Mouse (Mus musculus): ENCODE results near the gene Ndufs3. TPM values are rescaled to one million over a fixed set of nuclear protein-coding genes. Genes with fewer than 3 reads are reported as not detected.
A peak's percentile ranks its signal among the peaks of the same experiment; 100 is the strongest.
"Not testable (repeated sequence)": the region's sequence is repeated elsewhere in the genome, so short reads cannot be mapped to it uniquely, and the experiment has no call there.

Gene Ndufs3
- polyA plus RNA-seq, 1 experiment from 2014 or later: 212 TPM

DNA sequence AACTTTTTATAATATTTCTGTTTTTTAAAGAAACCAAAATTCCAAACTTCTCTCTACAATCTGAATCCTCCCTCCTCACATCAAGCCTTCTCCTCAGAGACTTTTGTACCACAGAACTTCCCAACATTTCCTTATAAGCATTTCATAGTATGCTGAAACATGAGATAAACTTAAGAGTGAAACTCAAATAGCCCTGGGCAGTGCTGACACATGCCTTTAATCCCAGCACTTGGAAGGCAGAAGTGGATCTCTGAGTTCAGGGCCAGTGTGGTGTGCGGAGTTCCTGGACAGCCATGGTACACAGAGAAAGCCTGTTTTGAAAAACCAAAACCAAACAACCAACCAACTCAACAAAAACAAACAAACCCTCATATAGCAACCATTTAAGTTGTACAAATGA, 16.6 kb upstream of the Ndufs3 start:
- H3K27me3 ChIP-seq: no peaks in the 10 kb centered on the region
- no peak overlapping the region for H3K27ac ChIP-seq
- no peak overlapping the region for H3K9ac ChIP-seq
- ATAC-seq (ENCODE audit: low FRiP score): no peak
- no peak overlapping the region for H3K4me3 ChIP-seq
- H3K4me1 ChIP-seq (replicated peaks): peaks cover 21% of the 10 kb centered on the region
- H3K36me3 ChIP-seq: no peaks in the 10 kb centered on the region
- 100% methylated on average over 1 of the region's 1 CpGs for WGBS
- no peak overlapping the region for H3K4me2 ChIP-seq
- no peaks in the 10 kb centered on the region for H3K9me3 ChIP-seq

DNA sequence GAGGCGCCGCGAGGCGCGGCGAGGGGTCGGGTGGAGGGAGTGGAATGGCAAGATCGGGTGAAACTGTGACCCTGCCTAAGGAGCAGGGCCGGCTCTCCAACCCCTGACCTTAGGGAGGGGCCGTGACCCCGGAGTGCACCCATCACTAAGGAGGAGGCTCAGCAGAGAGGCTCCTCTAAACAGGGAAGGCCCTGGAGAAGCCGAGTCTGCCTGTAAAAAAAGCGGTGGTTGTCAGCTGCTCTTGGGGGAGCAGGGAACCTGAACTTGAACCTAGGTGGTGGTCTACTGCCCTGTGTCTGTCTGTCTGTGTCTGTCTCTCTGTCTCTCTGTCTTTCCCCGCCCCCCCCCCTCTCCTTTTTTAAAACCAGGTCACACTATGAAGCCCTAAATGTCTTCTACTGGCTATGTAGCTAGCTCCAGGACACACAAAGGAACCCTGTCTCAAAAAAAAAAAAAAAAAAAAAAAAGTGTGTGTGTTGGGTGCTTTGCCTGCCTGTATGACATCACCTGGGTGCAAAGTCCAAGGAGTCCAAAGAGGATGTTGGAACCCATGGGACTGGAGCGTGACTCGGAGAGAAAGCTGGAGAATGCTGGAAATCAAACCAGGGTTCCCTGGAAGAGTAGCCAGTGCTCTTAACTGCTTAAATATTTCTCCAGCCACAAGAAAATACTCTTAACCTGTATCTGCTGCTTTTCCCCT, 13.5 kb upstream of the Ndufs3 start:
- Histone ChIP-seq H3K9ac (peak overlapping the region; percentile 95), H3K27ac (peak overlapping the region; percentile 91), H3K36me3 (peaks cover 8% of the 10 kb centered on the region), H3K9me3 (no peaks in the 10 kb centered on the region), H3K27me3 (no peaks in the 10 kb centered on the region), H3K4me1 (replicated peaks) (peaks cover 41% of the 10 kb centered on the region), H3K4me2 (peak overlapping the region; percentile 73), H3K4me3 (peak overlapping the region; percentile 66)
- peak; percentile 79 for ATAC-seq (ENCODE audit: low FRiP score)
- WGBS: 11% methylated on average over 15 of the region's 16 CpGs

DNA sequence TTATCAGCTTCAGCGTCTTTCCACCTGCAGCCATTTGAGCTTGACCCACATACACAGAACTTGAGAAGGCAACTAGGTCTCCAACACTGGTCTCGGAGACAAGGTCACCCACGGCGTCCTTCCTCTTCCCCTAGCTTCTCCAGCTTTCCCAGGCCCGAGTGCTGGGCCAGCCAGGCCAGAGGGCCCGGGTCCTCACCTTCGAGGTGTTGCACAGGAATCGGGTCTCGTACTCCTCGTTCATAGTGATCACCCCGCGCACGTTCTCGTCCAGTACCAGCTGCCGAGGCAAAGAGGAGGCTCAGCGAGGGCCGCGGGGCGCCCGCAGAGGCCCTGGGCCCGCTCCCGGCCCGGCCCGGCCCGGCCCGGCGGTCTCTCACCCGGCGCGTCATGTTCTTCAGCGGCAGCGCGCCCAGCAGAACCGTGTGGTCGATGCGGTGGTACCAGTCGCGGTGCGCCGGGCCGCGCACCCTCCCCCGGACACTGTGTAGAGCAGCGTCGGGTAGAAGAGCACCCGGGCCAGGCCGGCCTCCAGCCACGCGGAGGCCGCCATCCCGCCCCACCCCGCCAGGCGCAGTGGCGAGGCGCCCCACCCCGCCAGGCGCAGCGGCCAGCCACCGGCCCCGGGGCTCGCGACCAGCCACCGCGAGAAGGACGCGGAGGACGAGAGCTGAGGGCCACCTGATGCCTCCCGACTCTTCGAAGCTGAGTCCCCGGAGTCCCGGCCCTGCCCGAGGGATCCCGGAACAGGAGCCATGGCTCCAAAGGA, 12.8 kb upstream of the Ndufs3 start:
- no peaks in the 10 kb centered on the region for H3K9me3 ChIP-seq
- H3K9ac ChIP-seq: peak overlapping the region; percentile 95
- ATAC-seq (ENCODE audit: low FRiP score): peak; percentile 85
- H3K4me1 ChIP-seq (replicated peaks): peaks cover 41% of the 10 kb centered on the region
- no peaks in the 10 kb centered on the region for H3K27me3 ChIP-seq
- peak overlapping the region; percentile 73 for H3K4me2 ChIP-seq
- peak overlapping the region; percentile 66 for H3K4me3 ChIP-seq
- WGBS: under 1% methylated on average over 72 of the region's 73 CpGs
- H3K27ac ChIP-seq: peak overlapping the region; percentile 91
- peaks cover 13% of the 10 kb centered on the region for H3K36me3 ChIP-seq

DNA sequence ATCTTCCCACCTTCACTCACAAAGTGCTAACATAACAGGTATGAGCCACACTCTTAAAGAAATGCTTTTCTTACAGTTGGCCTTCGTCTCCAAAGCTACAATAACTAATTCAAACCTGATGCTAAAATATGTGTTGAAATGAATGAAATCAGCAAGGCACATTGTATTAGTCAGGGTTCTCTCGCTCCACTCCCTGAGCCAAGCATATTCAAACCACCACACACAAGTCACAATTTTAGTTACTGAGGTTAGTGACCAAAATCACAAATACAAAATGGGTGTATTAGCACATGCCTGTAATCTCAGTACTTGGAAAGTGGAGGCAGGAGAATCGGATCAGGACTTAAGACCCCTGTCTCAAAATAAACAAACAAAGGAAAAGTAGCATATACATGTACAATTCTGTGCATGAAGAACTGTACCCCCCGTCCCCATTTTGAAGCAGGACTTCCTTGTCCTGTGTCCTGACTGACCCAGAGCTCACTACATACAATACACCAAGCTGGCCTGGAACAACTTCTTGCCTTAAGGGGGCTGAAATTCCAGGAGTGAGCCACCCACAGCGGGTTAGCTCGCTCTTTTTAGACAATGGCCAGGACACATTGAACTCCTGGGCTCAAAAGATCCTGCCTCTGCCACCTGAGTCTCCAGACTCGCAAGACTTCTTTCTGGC, 12.1 kb upstream of the Ndufs3 start:
- H3K27me3 ChIP-seq: no peaks in the 10 kb centered on the region
- WGBS: 28% methylated on average over 7 of the region's 7 CpGs
- H3K4me1 ChIP-seq (replicated peaks): peaks cover 41% of the 10 kb centered on the region
- peak overlapping the region; percentile 66 for H3K4me3 ChIP-seq
- peak overlapping the region; percentile 91 for H3K27ac ChIP-seq
- peak overlapping the region; percentile 95 for H3K9ac ChIP-seq
- peak overlapping the region; percentile 73 for H3K4me2 ChIP-seq
- H3K9me3 ChIP-seq: no peaks in the 10 kb centered on the region
- ATAC-seq (ENCODE audit: low FRiP score): peak; percentile 22; the same call in 1 of the 2 replicates
- H3K36me3 ChIP-seq: peaks cover 18% of the 10 kb centered on the region

DNA sequence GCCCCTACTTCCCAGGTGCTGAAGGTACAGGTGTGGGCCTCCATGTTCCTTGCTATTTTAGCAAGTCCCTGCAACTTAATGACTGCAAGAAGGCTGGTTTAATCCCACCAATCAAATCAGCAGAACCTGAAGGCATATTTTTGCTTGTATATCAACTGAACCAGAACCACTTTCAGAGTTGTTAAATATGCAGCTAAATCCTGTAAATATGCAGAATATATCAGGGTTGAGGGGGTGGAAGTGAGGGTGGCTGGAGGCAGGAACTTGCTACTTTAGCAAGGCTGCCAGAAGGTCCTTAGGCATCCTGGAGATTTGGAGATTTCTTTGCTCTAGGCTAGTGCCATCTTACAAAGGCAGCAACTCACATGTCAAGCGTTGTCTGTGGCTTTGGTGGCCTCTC, 10.9 kb upstream of the Ndufs3 start:
- H3K4me2 ChIP-seq: peak overlapping the region; percentile 73
- H3K36me3 ChIP-seq: peaks cover 30% of the 10 kb centered on the region
- WGBS: 59% methylated on average over 1 of the region's 1 CpGs
- H3K9me3 ChIP-seq: no peaks in the 10 kb centered on the region
- peak overlapping the region; percentile 44 for H3K9ac ChIP-seq
- peaks cover 41% of the 10 kb centered on the region for H3K4me1 ChIP-seq (replicated peaks)
- ATAC-seq (ENCODE audit: low FRiP score): no peak
- H3K27ac ChIP-seq: no peak overlapping the region
- no peak overlapping the region for H3K4me3 ChIP-seq
- H3K27me3 ChIP-seq: no peaks in the 10 kb centered on the region

DNA sequence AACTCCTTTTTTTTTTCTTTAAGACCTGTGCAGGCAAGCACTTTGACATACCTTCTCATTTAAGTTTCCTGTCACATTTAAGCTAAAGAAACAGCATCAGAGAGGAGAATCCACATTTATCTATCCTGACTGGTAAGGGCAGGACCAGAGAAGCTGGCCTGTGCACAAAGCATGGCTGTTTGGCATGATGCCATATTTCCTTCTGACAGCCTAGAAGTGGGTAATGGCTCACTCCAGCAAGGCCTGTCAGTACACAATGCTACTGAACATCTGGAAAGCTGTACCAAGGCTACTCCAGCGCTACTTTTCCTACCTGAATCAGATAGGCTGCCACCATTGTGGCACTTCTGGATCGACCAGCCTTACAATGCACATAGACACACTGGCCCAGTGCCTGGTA, 9.0 kb upstream of the Ndufs3 start:
- Histone ChIP-seq H3K4me1 (replicated peaks) (peaks cover 41% of the 10 kb centered on the region), H3K27me3 (no peaks in the 10 kb centered on the region), H3K36me3 (peaks cover 49% of the 10 kb centered on the region), H3K9me3 (no peaks in the 10 kb centered on the region), H3K9ac (no peak overlapping the region), H3K27ac (0 out of 2 replicates have a peak overlapping the region, but pooled peaks have one; percentile 1), H3K4me3 (no peak overlapping the region), H3K4me2 (no peak overlapping the region)
- 93% methylated on average over 2 of the region's 2 CpGs for WGBS
- ATAC-seq (ENCODE audit: low FRiP score): no peak

DNA sequence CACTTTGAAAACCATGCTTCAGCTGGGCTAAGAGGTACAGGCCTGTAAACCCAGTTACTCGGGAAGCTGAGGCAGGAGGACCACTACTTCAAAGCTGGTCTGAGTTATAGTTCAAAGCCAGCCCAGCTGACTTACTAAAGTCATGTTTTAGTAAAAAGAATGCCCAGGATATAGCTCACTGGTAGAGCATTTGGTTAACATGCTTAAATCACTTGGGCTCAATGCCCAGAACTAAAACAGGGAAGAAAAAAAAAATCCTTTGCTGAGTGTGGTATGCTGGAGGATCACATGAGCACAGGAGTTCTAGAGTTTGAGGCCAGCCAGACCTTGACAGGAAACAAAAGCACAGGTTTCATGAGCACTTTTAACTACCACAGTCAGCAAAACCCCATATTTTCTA, 7.0 kb upstream of the Ndufs3 start:
- no peak overlapping the region for H3K27ac ChIP-seq
- no peaks in the 10 kb centered on the region for H3K9me3 ChIP-seq
- H3K36me3 ChIP-seq: peaks cover 61% of the 10 kb centered on the region
- peaks cover 38% of the 10 kb centered on the region for H3K4me1 ChIP-seq (replicated peaks)
- WGBS: 94% methylated on average over 1 of the region's 1 CpGs
- no peak overlapping the region for H3K9ac ChIP-seq
- no peak overlapping the region for H3K4me3 ChIP-seq
- H3K27me3 ChIP-seq: no peaks in the 10 kb centered on the region
- no peak for ATAC-seq (ENCODE audit: low FRiP score)
- no peak overlapping the region for H3K4me2 ChIP-seq

DNA sequence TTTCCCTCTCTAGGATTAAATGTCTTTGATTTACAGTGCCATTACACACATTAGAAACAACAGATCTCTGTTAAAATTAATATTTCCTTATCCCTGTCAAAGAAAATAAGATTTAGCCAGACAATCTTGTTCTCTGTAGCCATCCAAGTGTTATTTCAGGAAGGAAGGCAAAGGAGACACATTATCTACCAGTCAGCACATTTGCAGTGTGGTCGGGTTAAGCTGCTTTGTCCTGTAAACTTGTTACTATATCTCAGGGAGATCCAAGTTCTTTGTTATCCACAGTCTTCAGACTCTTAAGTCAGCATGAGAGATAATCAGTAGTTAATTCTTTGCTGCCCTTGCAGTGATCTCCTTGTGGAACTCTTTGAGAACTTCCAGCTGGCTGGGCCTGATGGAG, 6.2 kb upstream of the Ndufs3 start:
- Histone ChIP-seq H3K4me2 (no peak overlapping the region), H3K27me3 (no peaks in the 10 kb centered on the region), H3K4me1 (replicated peaks) (peaks cover 38% of the 10 kb centered on the region), H3K36me3 (peaks cover 65% of the 10 kb centered on the region), H3K4me3 (no peak overlapping the region), H3K27ac (no peak overlapping the region), H3K9ac (no peak overlapping the region), H3K9me3 (no peaks in the 10 kb centered on the region)
- no peak for ATAC-seq (ENCODE audit: low FRiP score)
- 89% methylated on average over 1 of the region's 1 CpGs for WGBS

DNA sequence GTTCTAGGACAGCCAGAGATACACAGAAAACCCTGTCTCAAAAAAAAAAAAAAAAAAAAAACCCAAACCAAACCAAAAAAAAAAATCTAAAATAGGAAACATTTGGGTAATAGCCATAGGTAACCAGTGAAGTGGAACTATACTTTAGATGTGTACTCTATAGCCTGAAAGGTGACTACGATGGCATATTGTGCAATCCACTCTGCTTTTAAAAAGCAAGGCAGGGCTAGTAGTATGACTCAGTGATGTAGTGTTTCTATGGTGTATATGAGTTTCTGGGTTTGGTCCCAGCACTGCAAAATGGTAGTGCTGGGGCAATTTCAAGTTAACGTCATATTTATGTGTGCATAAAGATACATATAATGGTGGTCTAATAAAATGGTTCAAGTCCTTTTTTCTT, 2.1 kb upstream of the Ndufs3 start:
- H3K9me3 ChIP-seq: no peaks in the 10 kb centered on the region
- H3K9ac ChIP-seq: no peak overlapping the region
- ATAC-seq (ENCODE audit: low FRiP score): no peak
- WGBS: 95% methylated on average over 2 of the region's 2 CpGs
- peaks cover 57% of the 10 kb centered on the region for H3K36me3 ChIP-seq
- no peak overlapping the region for H3K4me2 ChIP-seq
- no peaks in the 10 kb centered on the region for H3K27me3 ChIP-seq
- no peak overlapping the region for H3K27ac ChIP-seq
- no peak overlapping the region for H3K4me3 ChIP-seq
- peaks cover 40% of the 10 kb centered on the region for H3K4me1 ChIP-seq (replicated peaks)

DNA sequence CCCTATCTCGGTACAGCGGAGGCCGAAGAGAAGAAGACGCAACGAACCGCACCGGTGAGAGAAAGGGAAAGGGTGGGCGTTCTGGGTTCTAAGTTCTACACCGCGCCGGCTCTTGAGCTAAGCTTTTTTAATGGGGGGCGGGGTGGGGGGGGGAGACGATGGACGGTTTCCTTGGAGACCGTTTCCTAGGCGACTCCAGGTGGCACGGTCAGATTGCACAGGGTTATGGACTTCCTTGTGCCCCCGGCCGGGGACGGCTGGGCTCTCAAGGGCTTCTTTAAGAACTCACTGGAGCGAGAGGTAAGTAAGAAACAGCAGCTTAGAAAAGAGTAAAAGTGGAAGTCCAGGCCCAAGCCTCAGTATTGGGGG, 213 bp upstream of the Ndufs3 start:
- H3K4me2 ChIP-seq: peak overlapping the region; percentile 83
- peak; percentile 73 for ATAC-seq (ENCODE audit: low FRiP score)
- H3K27ac ChIP-seq: peak overlapping the region; percentile 97
- 0% methylated on average over 21 of the region's 21 CpGs for WGBS
- H3K4me1 ChIP-seq (replicated peaks): peaks cover 40% of the 10 kb centered on the region
- peak overlapping the region; percentile 90 for H3K4me3 ChIP-seq
- no peaks in the 10 kb centered on the region for H3K9me3 ChIP-seq
- peak overlapping the region; percentile 91 for H3K9ac ChIP-seq
- peaks cover 51% of the 10 kb centered on the region for H3K36me3 ChIP-seq
- H3K27me3 ChIP-seq: no peaks in the 10 kb centered on the region

DNA sequence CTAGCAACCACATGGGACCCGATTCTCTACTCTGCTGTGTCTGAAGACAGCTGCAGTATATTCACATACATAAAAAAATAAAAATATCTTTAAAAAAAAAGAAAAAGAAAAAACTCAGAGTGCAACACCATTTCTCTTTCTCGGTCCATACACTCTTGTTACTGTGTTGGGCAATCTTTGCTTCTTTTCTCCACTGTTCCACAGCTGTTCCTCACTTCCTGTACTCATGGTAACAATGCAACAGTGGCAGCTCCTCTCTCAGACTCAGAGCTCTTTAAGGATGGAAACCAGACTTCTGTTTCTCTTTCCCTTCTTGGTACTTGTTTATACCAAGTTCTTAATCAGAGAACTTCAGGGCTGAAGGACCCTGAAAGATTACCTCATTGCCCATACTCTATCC, 1.2 kb downstream of the Ndufs3 start:
- Histone ChIP-seq H3K9ac (peak overlapping the region; percentile 91), H3K4me3 (peak overlapping the region; percentile 90), H3K27ac (peak overlapping the region; percentile 97; the same call in 1 of the 2 replicates), H3K36me3 (peaks cover 44% of the 10 kb centered on the region), H3K4me2 (peak overlapping the region; percentile 83), H3K27me3 (no peaks in the 10 kb centered on the region), H3K9me3 (no peaks in the 10 kb centered on the region), H3K4me1 (replicated peaks) (peaks cover 40% of the 10 kb centered on the region)
- 81% methylated on average over 2 of the region's 2 CpGs for WGBS
- no peak for ATAC-seq (ENCODE audit: low FRiP score)

DNA sequence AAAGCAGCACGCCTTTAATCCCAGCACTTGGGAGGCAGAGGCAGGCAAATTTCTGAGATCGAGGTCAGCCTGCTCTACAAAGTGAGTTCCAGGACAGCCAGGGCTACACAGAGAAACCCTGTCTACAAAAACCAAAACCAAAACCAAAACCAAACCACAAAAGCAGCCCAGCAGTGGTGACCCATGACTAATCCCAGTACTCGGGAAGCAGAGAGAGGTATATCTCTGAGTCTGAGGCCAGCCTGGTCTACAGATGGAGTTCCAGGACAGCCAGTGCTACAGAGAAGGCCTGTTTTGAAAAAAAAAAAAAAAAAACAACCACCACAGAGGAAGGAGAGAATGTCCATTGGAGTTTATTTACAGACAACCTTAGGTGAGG, 10.3 kb downstream of the Ndufs3 start:
- ATAC-seq (ENCODE audit: low FRiP score); H3K27ac ChIP-seq; H3K4me3 ChIP-seq; H3K9ac ChIP-seq; H3K9me3 ChIP-seq; H3K4me2 ChIP-seq: not testable (repeated sequence)
- Histone ChIP-seq H3K36me3 (peaks cover 76% of the 10 kb centered on the region), H3K27me3 (peaks cover 14% of the 10 kb centered on the region), H3K4me1 (replicated peaks) (peaks cover 18% of the 10 kb centered on the region)
- WGBS: 86% methylated on average over 3 of the region's 3 CpGs
